Mouse (Mus musculus) cerebellum, postnatal 14 days (tissue): ENCODE measurements around the gene Syt3.

ENCODE experiments used
- DNase-seq, 2 experiments: peaks; one replicate each; pipeline ENCODE4 v3.0.0; 2021; ENCODE audit warnings: mixed read lengths in 2 of 2

Syt3 gene

GRCm38 (mm10) chr7:44413307-44413706 is 29.4 kb downstream of the Syt3 start:
- no peak for DNase-seq

GRCm38 (mm10) chr7:44427666-44428065 is 43.8 kb downstream of the Syt3 start:
- peak in 1 of 2 experiments; percentile 20 for DNase-seq

GRCm38 (mm10) chr7:44428171-44428950 is 44.5 kb downstream of the Syt3 start:
- DNase-seq: peak; percentile 65 to 78

GRCm38 (mm10) chr7:44428968-44429521 is 45.1 kb downstream of the Syt3 start, which contains the start of gene Lrrc4b:
TSS of gene Lrrc4b (plus strand) at chr7:44429018.
- DNase-seq: peak; percentile 79

GRCm38 (mm10) chr7:44429534-44430488 is 45.9 kb downstream of the Syt3 start:
- peak; percentile 39 to 49 for DNase-seq

- DNase-seq: no peak
Observed at GRCm38 (mm10) chr7:44432550-44432949, 48.6 kb downstream of the Syt3 start.

GRCm38 (mm10) chr7:44433371-44433770 is 49.5 kb downstream of the Syt3 start:
- peak in 1 of 2 experiments; percentile 72 for DNase-seq

GRCm38 (mm10) chr7:44434089-44434488 is 50.2 kb downstream of the Syt3 start:
- no peak for DNase-seq

GRCm38 (mm10) chr7:44435796-44436195 is 51.9 kb downstream of the Syt3 start:
- DNase-seq: peak; percentile 6 to 51

GRCm38 (mm10) chr7:44436267-44436666 is 52.4 kb downstream of the Syt3 start:
- peak; percentile 57 to 63 for DNase-seq

GRCm38 (mm10) chr7:44437188-44437587 is 53.3 kb downstream of the Syt3 start:
- no peak for DNase-seq

GRCm38 (mm10) chr7:44437933-44438332 is 54.0 kb downstream of the Syt3 start:
- peak; percentile 74 to 79 for DNase-seq

GRCm38 (mm10) chr7:44439696-44440095 is 55.8 kb downstream of the Syt3 start:
- peak in 1 of 2 experiments; percentile 14 for DNase-seq

GRCm38 (mm10) chr7:44440479-44440878 is 56.6 kb downstream of the Syt3 start:
- DNase-seq: no peak

GRCm38 (mm10) chr7:44441180-44441579 is 57.3 kb downstream of the Syt3 start:
- DNase-seq: no peak

- DNase-seq: peak; percentile 80 to 86
Observed at GRCm38 (mm10) chr7:44441648-44442109, 57.8 kb downstream of the Syt3 start.

- peak; percentile 71 to 80 for DNase-seq
Observed at GRCm38 (mm10) chr7:44442407-44442821, 58.5 kb downstream of the Syt3 start.

GRCm38 (mm10) chr7:44443268-44444173 is 59.6 kb downstream of the Syt3 start:
- DNase-seq: peak; percentile 72 to 76

GRCm38 (mm10) chr7:44444886-44445527 is 61.1 kb downstream of the Syt3 start:
- peak; percentile 39 to 42 for DNase-seq

- DNase-seq: peak in 1 of 2 experiments; percentile 34
Observed at GRCm38 (mm10) chr7:44445528-44445923, 61.6 kb downstream of the Syt3 start.
